25 mouse cellular contexts compared by ENCODE assay signal in genomic region chr6:100823356-100823755, GRCm38 (mm10). TPM values are rescaled to one million over a fixed set of nuclear protein-coding genes. Genes with fewer than 3 reads are reported as not detected.
DNase-seq lines count a peak whose midpoint lies in the region; ATAC-seq and TF ChIP-seq lines count a peak whose summit lies in the region.
"Had no signal": no experiment of that assay in that cellular context is flagged by ENCODE, and none has a peak within 500 bp of the region (broad histone marks: within the 10 kb centered on the region; RNA-seq: fewer than 3 reads in every experiment).

No protein-coding gene starts in this region.

- peak; percentile 85 for DNase-seq in heart, adult 11 months
- DNase-seq in NIH3T3 (ENCODE audit: low read depth): peak; percentile 63
- DNase-seq in embryo, embryonic 11 days: peak; percentile 22
- DNase-seq in cerebellum, adult 9-11 months: no peak
- DNase-seq in layer of hippocampus, adult 2 months (ENCODE audit: low spot score in 2 of 2): no peak
- DNase-seq in thymus, postnatal 25 days: no peak
- DNase-seq: adrenal gland, postnatal 14 days; cerebellum, adult 11 months; cerebellum, adult 2 months; cerebellum, postnatal 10 days; cerebellum, postnatal 36 days; gastrocnemius, postnatal 25 days; heart, adult 2 months; kidney, adult 11 months; kidney, adult 8-10 months had no signal

- H3K36me3 ChIP-seq in heart, embryonic 12.5 days: no peaks in the 10 kb centered on the region
- H3K36me3 ChIP-seq in embryonic facial prominence, embryonic 15.5 days: no peaks in the 10 kb centered on the region
- H3K36me3 ChIP-seq: forebrain, embryonic 12.5 days; forebrain, embryonic 15.5 days; G1E; heart, embryonic 10.5 days; hindbrain, embryonic 12.5 days; hindbrain, embryonic 15.5 days had no signal

- peaks cover 10% of the 10 kb centered on the region for H3K4me1 ChIP-seq in heart, embryonic 12.5 days (replicated peaks)
- H3K4me1 ChIP-seq in embryonic facial prominence, embryonic 15.5 days: no peaks in the 10 kb centered on the region
- H3K4me1 ChIP-seq: forebrain, embryonic 12.5 days; forebrain, embryonic 15.5 days; hindbrain, embryonic 12.5 days; hindbrain, embryonic 15.5 days had no signal

- WGBS in heart, embryonic 12.5 days: 81% methylated on average over 1 of the region's 1 CpGs
- 35% methylated on average over 1 of the region's 1 CpGs for WGBS in embryonic facial prominence, embryonic 15.5 days

- TF ChIP-seq CTCF in layer of hippocampus, adult 2 months (conservative IDR thresholded peaks at IDR 0.05): no peak

- ATAC-seq in heart, embryonic 12.5 days (ENCODE audit: insufficient number of reproducible peaks, low FRiP score): no peak
- peak; percentile 54 for ATAC-seq in embryonic facial prominence, embryonic 15.5 days (ENCODE audit: insufficient number of reproducible peaks, low FRiP score, low TSS enrichment, low read depth)
- ATAC-seq: activated CD4-positive, CD25-positive, alpha-beta regulatory T cell, adult 4 months; forebrain, embryonic 15.5 days had no signal

- no peak overlapping the region for H3K27ac ChIP-seq in heart, embryonic 12.5 days (ENCODE audit: poor library complexity, severe bottlenecking)
- no peak overlapping the region for H3K27ac ChIP-seq in embryonic facial prominence, embryonic 15.5 days (replicated peaks)
- no peak overlapping the region for H3K27ac ChIP-seq in layer of hippocampus, adult 2 months
- H3K27ac ChIP-seq: forebrain, embryonic 12.5 days; forebrain, embryonic 15.5 days; heart, adult 2 months; heart, embryonic 10.5 days; hindbrain, embryonic 12.5 days; hindbrain, embryonic 15.5 days had no signal

- no peak overlapping the region for H3K4me3 ChIP-seq in heart, embryonic 12.5 days
- no peak overlapping the region for H3K4me3 ChIP-seq in embryonic facial prominence, embryonic 15.5 days (replicated peaks)
- H3K4me3 ChIP-seq in layer of hippocampus, adult 2 months: no peak overlapping the region
- H3K4me3 ChIP-seq: erythroblast, embryonic 14.5 days; forebrain, embryonic 12.5 days; forebrain, embryonic 15.5 days; heart, adult 2 months; heart, embryonic 10.5 days; hindbrain, embryonic 12.5 days; hindbrain, embryonic 15.5 days had no signal

- H3K9me3 ChIP-seq in heart, embryonic 12.5 days (replicated peaks): no peaks in the 10 kb centered on the region
- no peaks in the 10 kb centered on the region for H3K9me3 ChIP-seq in embryonic facial prominence, embryonic 15.5 days (replicated peaks)
- H3K9me3 ChIP-seq: forebrain, embryonic 12.5 days; forebrain, embryonic 15.5 days; G1E; heart, embryonic 10.5 days; hindbrain, embryonic 12.5 days; hindbrain, embryonic 15.5 days had no signal

- H3K27me3 ChIP-seq in heart, embryonic 12.5 days (replicated peaks): no peaks in the 10 kb centered on the region
- H3K27me3 ChIP-seq in embryonic facial prominence, embryonic 15.5 days: no peaks in the 10 kb centered on the region
- H3K27me3 ChIP-seq: forebrain, embryonic 12.5 days; forebrain, embryonic 15.5 days; hindbrain, embryonic 12.5 days; hindbrain, embryonic 15.5 days had no signal

- no peak overlapping the region for H3K9ac ChIP-seq in heart, embryonic 12.5 days
- H3K9ac ChIP-seq in embryonic facial prominence, embryonic 15.5 days: no peak overlapping the region
- H3K9ac ChIP-seq: forebrain, embryonic 12.5 days; forebrain, embryonic 15.5 days; hindbrain, embryonic 12.5 days; hindbrain, embryonic 15.5 days had no signal

- no peak overlapping the region for H3K4me2 ChIP-seq in heart, embryonic 12.5 days
- no peak overlapping the region for H3K4me2 ChIP-seq in embryonic facial prominence, embryonic 15.5 days (replicated peaks)
- H3K4me2 ChIP-seq: forebrain, embryonic 12.5 days; forebrain, embryonic 15.5 days; hindbrain, embryonic 12.5 days; hindbrain, embryonic 15.5 days had no signal

RNA-seq across cellular contexts. Expression of gene Ppp4r2, which starts 10.1 kb away (rescaled TPM):
- 16.1 and 18.5 TPM in 2 replicates for polyA plus RNA-seq in heart, embryonic 12.5 days (2016; fragmentation: Nextera tagmentation; extraction: Ambion mirVana)
- 18.7 and 22.6 TPM in 2 replicates for polyA plus RNA-seq in embryonic facial prominence, embryonic 15.5 days (2015; fragmentation: Nextera tagmentation; extraction: Ambion mirVana)
- total RNA-seq in layer of hippocampus, adult 2 months (2021): 10 to 100 TPM; 69.4 to 85.4 TPM

Comparison
In these comparisons a context has a peak if more than half of its experiments do, and no peak if none do; other contexts are left out.
1. DNase-seq: peak in heart, adult 11 months (single experiment), NIH3T3 (single experiment) and embryo, embryonic 11 days (single experiment); none in cerebellum, adult 9-11 months (single experiment), layer of hippocampus, adult 2 months (0 of 2) and thymus, postnatal 25 days (single experiment).